In the genomic region with DNA sequence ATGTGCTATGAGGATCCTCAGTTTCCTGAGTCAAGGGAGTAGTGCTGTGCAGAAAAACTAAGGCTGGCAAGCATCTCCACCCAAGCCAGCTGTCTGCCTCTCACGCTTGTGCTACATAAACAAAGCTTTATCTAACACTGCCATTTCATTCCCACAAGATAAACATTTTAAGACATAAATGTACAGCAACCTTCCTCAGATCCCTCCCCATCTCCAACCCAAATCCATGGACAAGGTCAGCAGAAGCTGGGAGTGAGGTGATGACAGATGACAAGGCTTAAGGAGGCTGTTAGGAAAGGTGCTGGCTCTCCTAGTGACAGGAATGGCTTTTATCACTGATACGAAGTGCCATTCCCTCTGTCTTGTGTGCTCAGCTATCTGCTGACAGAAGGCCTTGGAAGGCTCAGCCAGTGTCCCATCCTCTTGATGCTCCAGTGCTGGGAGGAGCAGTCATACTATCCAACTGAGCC, we compare ENCODE assay signal across 29 mouse cellular contexts. TPM values are rescaled to one million over a fixed set of nuclear protein-coding genes. Genes with fewer than 3 reads are reported as not detected.
DNase-seq lines count a peak whose midpoint lies in the region; ATAC-seq and TF ChIP-seq lines count a peak whose summit lies in the region.
"Had no signal": no experiment of that assay in that cellular context is flagged by ENCODE, and none has a peak within 500 bp of the region (broad histone marks: within the 10 kb centered on the region; RNA-seq: fewer than 3 reads in every experiment).

No protein-coding gene starts in this region.

- no peak overlapping the region for H3K9ac ChIP-seq in lung, postnatal 0 days (replicated peaks; ENCODE audit: low read depth)
- H3K9ac ChIP-seq: embryonic facial prominence, embryonic 15.5 days; kidney, embryonic 15.5 days; midbrain, embryonic 15.5 days; neural tube, embryonic 12.5 days had no signal

- H3K4me1 ChIP-seq in heart, embryonic 10.5 days: peaks cover 36% of the 10 kb centered on the region
- H3K4me1 ChIP-seq in lung, postnatal 0 days (ENCODE audit: insufficient read depth, low read depth, low read length): 0 out of 2 replicates have a peak, but pooled peaks cover 10% of the 10 kb centered on the region
- H3K4me1 ChIP-seq: embryonic facial prominence, embryonic 15.5 days; kidney, embryonic 15.5 days; limb, embryonic 10.5 days; midbrain, embryonic 15.5 days; neural tube, embryonic 12.5 days had no signal

- H3K27me3 ChIP-seq in heart, embryonic 10.5 days (ENCODE audit: insufficient read depth, poor library complexity, severe bottlenecking): peaks cover 24% of the 10 kb centered on the region
- no peaks in the 10 kb centered on the region for H3K27me3 ChIP-seq in lung, postnatal 0 days (replicated peaks; ENCODE audit: insufficient read depth, low read length)
- H3K27me3 ChIP-seq: embryonic facial prominence, embryonic 15.5 days; kidney, embryonic 15.5 days; midbrain, embryonic 15.5 days; neural tube, embryonic 12.5 days had no signal

- TF ChIP-seq CTCF in layer of hippocampus, adult 2 months (conservative IDR thresholded peaks at IDR 0.05): no peak
- no peak for TF ChIP-seq CTCF in lung, postnatal 0 days (IDR thresholded peaks at IDR 0.05)

- peak; percentile 73 for ATAC-seq in lung, postnatal 0 days
- ATAC-seq: CD4-positive, CD25-positive, alpha-beta regulatory T cell, adult 4 months; forebrain, embryonic 14.5 days; hindbrain, embryonic 16.5 days; intestine, postnatal 0 days; midbrain, embryonic 15.5 days had no signal

- H3K4me3 ChIP-seq in heart, embryonic 10.5 days: no peak overlapping the region
- no peak overlapping the region for H3K4me3 ChIP-seq in layer of hippocampus, adult 2 months
- H3K4me3 ChIP-seq in lung, postnatal 0 days (ENCODE audit: low read depth, low read length): no peak overlapping the region
- H3K4me3 ChIP-seq: embryonic facial prominence, embryonic 15.5 days; kidney, embryonic 15.5 days; limb, embryonic 10.5 days; megakaryocyte, embryonic 14.5 days; midbrain, embryonic 15.5 days; neural tube, embryonic 12.5 days had no signal

- WGBS in heart, embryonic 10.5 days: 10% methylated on average over 2 of the region's 2 CpGs
- WGBS in lung, postnatal 0 days: 20% methylated on average over 2 of the region's 2 CpGs

- no peaks in the 10 kb centered on the region for H3K36me3 ChIP-seq in heart, embryonic 10.5 days
- no peaks in the 10 kb centered on the region for H3K36me3 ChIP-seq in lung, postnatal 0 days (ENCODE audit: insufficient read depth, low read length)
- H3K36me3 ChIP-seq: embryonic facial prominence, embryonic 15.5 days; kidney, embryonic 15.5 days; limb, embryonic 10.5 days; midbrain, embryonic 15.5 days; neural tube, embryonic 12.5 days had no signal

- intact Hi-C loops in heart, postnatal 10 days (cut with DNase I): no loop called here
- intact Hi-C loops in left cerebral cortex, postnatal 10 days (cut with DNase I): no loop called here

- H3K4me2 ChIP-seq in lung, postnatal 0 days (replicated peaks; ENCODE audit: low read depth, low read length): no peak overlapping the region
- H3K4me2 ChIP-seq: embryonic facial prominence, embryonic 15.5 days; kidney, embryonic 15.5 days; midbrain, embryonic 15.5 days; neural tube, embryonic 12.5 days had no signal

- peak; percentile 92 for TF ChIP-seq EP300 in lung, postnatal 0 days (IDR thresholded peaks at IDR 0.05)

- peak; percentile 80 for DNase-seq in heart, embryonic 10.5 days (ENCODE audit: low spot score)
- DNase-seq in heart, postnatal 10 days: no peak
- no peak for DNase-seq in layer of hippocampus, adult 2 months (ENCODE audit: low spot score in 2 of 2)
- no peak for DNase-seq in layer of hippocampus, postnatal 10 days (ENCODE audit: low spot score in 2 of 2)
- peak; percentile 70 for DNase-seq in lung, postnatal 0 days (ENCODE audit: low spot score)
- no peak for DNase-seq in Muller cell, postnatal 12 days (ENCODE audit: inconsistent ontology term)
- no peak for DNase-seq in left cerebral cortex, postnatal 10 days (ENCODE audit: extremely low spot score in 1 of 2, low spot score in 2 of 2)
- DNase-seq: adrenal gland, postnatal 36 days; cerebellum, adult 11 months; cerebellum, adult 9-11 months; gastrocnemius, postnatal 14 days; kidney, postnatal 36 days; liver; retina, postnatal 1 day; right cerebral cortex, postnatal 25 days; spleen, adult 18-20 months had no signal

- no peak overlapping the region for H3K27ac ChIP-seq in heart, embryonic 10.5 days
- H3K27ac ChIP-seq in layer of hippocampus, adult 2 months: peak overlapping the region; percentile 61
- H3K27ac ChIP-seq in lung, postnatal 0 days (ENCODE audit: low read length): peak overlapping the region; percentile 20; the same call in 1 of the 2 replicates
- H3K27ac ChIP-seq: embryonic facial prominence, embryonic 15.5 days; kidney, embryonic 15.5 days; limb, embryonic 10.5 days; midbrain, embryonic 15.5 days; neural tube, embryonic 12.5 days had no signal

- no peaks in the 10 kb centered on the region for H3K9me3 ChIP-seq in heart, embryonic 10.5 days
- no peaks in the 10 kb centered on the region for H3K9me3 ChIP-seq in lung, postnatal 0 days (ENCODE audit: low read length)
- H3K9me3 ChIP-seq: embryonic facial prominence, embryonic 15.5 days; kidney, embryonic 15.5 days; limb, embryonic 10.5 days; megakaryocyte, embryonic 14.5 days; midbrain, embryonic 15.5 days; neural tube, embryonic 12.5 days had no signal

RNA-seq across cellular contexts. Expression of a gene that starts 21.5 kb away (rescaled TPM):
- polyA plus RNA-seq in heart, embryonic 10.5 days (2016; fragmentation: Nextera tagmentation; extraction: Ambion mirVana): 0.52 and 0.89 TPM in 2 replicates
- total RNA-seq in heart, postnatal 10 days (2021): under 1 TPM; 0.77 to 0.89 TPM
- total RNA-seq in layer of hippocampus, adult 2 months (2021): 10 to 100 TPM; 75.5 TPM
- total RNA-seq in layer of hippocampus, postnatal 10 days (2021): 10 to 100 TPM; 44.5 to 52.2 TPM
- polyA plus RNA-seq in lung, postnatal 0 days (2015; fragmentation: Nextera tagmentation; extraction: Ambion mirVana): 0.56 and 0.77 TPM in 2 replicates
- 10 to 100 TPM; 39.1 to 41.7 TPM for total RNA-seq in left cerebral cortex, postnatal 10 days (2021)
- total RNA-seq: common myeloid progenitor, adult 5-6 weeks had no signal
- polyA plus RNA-seq: CD4-positive, CD25-positive, alpha-beta regulatory T cell, adult 4 months; liver, embryonic 16.5 days; thymus, postnatal 0 days had no signal

RNA-seq across cellular contexts. Expression of a gene that starts 34.4 kb away (rescaled TPM):
- 10.9 and 14.6 TPM in 2 replicates for polyA plus RNA-seq in heart, embryonic 10.5 days (2016; fragmentation: Nextera tagmentation; extraction: Ambion mirVana)
- total RNA-seq in heart, postnatal 10 days (2021): 10 to 100 TPM; 54.0 to 55.4 TPM
- 1 to 10 TPM; 5.3 to 6.9 TPM for total RNA-seq in layer of hippocampus, adult 2 months (2021)
- 1 to 10 TPM; 4.2 to 6.6 TPM for total RNA-seq in layer of hippocampus, postnatal 10 days (2021)
- polyA plus RNA-seq in lung, postnatal 0 days (2015; fragmentation: Nextera tagmentation; extraction: Ambion mirVana): 227 and 232 TPM in 2 replicates
- 1 to 10 TPM; 9.3 TPM for total RNA-seq in left cerebral cortex, postnatal 10 days (2021)

Comparison
In these comparisons a context has a peak if more than half of its experiments do, and no peak if none do; other contexts are left out.
1. DNase-seq: peak in heart, embryonic 10.5 days (single experiment) and lung, postnatal 0 days (single experiment); none in heart, postnatal 10 days (0 of 2), layer of hippocampus, adult 2 months (0 of 2), layer of hippocampus, postnatal 10 days (0 of 2), Muller cell, postnatal 12 days (single experiment) and left cerebral cortex, postnatal 10 days (0 of 2).
2. RNA of a gene that starts 21.5 kb away (total RNA-seq): 75.5 TPM in layer of hippocampus, adult 2 months, 44.5 to 52.2 TPM in layer of hippocampus, postnatal 10 days and 39.1 to 41.7 TPM in left cerebral cortex, postnatal 10 days; 0.77 to 0.89 TPM in heart, postnatal 10 days; every median in the first group is over 10 times any median in the second.
3. RNA of a gene that starts 34.4 kb away (total RNA-seq): 54.0 to 55.4 TPM in heart, postnatal 10 days; 9.3 TPM in left cerebral cortex, postnatal 10 days, 5.3 to 6.9 TPM in layer of hippocampus, adult 2 months and 4.2 to 6.6 TPM in layer of hippocampus, postnatal 10 days; every median in the first group is over 4 times any median in the second.